Mouse (Mus musculus): ENCODE results near the gene Rad54l.

The Rad54l gene

GRCm38 (mm10) chr4:116140801-116141574, 17.5 kb upstream of the Rad54l start:
- DNase-seq, result no peak

- DNase-seq, result no peak
Measured at GRCm38 (mm10) chr4:116137421-116137996, 14.0 kb upstream of the Rad54l start.

GRCm38 (mm10) chr4:116134990-116135389, 11.5 kb upstream of the Rad54l start:
- DNase-seq, result peak in 1 of 2 experiments; percentile 59

- DNase-seq, result no peak
Measured at GRCm38 (mm10) chr4:116133126-116133525, 9.6 kb upstream of the Rad54l start.

- DNase-seq, result no peak
Measured at GRCm38 (mm10) chr4:116127956-116128355, 4.5 kb upstream of the Rad54l start.

- DNase-seq, result no peak
Measured at GRCm38 (mm10) chr4:116125803-116126386, 2.4 kb upstream of the Rad54l start.

GRCm38 (mm10) chr4:116122762-116123161, 728 bp downstream of the Rad54l start:
- DNase-seq, result no peak

- no peak for DNase-seq
Measured at GRCm38 (mm10) chr4:116111486-116111885, 12.0 kb downstream of the Rad54l start.

- DNase-seq, result no peak
Measured at GRCm38 (mm10) chr4:116110695-116111094, 12.8 kb downstream of the Rad54l start.

GRCm38 (mm10) chr4:116105278-116105677, 18.2 kb downstream of the Rad54l start:
- DNase-seq, result no peak

GRCm38 (mm10) chr4:116100959-116101358, 22.5 kb downstream of the Rad54l start:
- no peak for DNase-seq

- no peak for DNase-seq
Measured at GRCm38 (mm10) chr4:116097211-116097610, 26.3 kb downstream of the Rad54l start.

- no peak for DNase-seq
Measured at GRCm38 (mm10) chr4:116096291-116096690, 27.2 kb downstream of the Rad54l start.

GRCm38 (mm10) chr4:116088510-116089249, 34.8 kb downstream of the Rad54l start:
- DNase-seq, result peak; percentile 68 to 79

GRCm38 (mm10) chr4:116077240-116078095, 46.0 kb downstream of the Rad54l start:
- DNase-seq, result peak in 1 of 2 experiments; percentile 13

GRCm38 (mm10) chr4:116076369-116077231, 46.9 kb downstream of the Rad54l start:
- peak; percentile 71 to 72 for DNase-seq

- DNase-seq, result peak; percentile 88
Measured at GRCm38 (mm10) chr4:116075631-116076368, 47.7 kb downstream of the Rad54l start.

- DNase-seq, result peak; percentile 97
Measured at GRCm38 (mm10) chr4:116074861-116075620, 48.4 kb downstream of the Rad54l start, which contains the start of the genes Uqcrh and Lrrc41. Uqcrh (minus strand) TSS chr4:116075071. Lrrc41 (plus strand) TSS chr4:116075269.

- peak in 1 of 2 experiments; percentile 26 for DNase-seq
Measured at GRCm38 (mm10) chr4:116074145-116074675, 49.3 kb downstream of the Rad54l start.
